Mouse (Mus musculus): ENCODE results near the gene Hgd.

GRCm38 (mm10) chr16:37591551-37591950 lies 11.6 kb downstream of the Hgd start:
- TF ChIP-seq CTCF (IDR thresholded peaks at IDR 0.05; ENCODE audit: borderline replicate concordance, insufficient read depth, low read depth, low read length) (no peak), POLR2A (IDR thresholded peaks at IDR 0.05; ENCODE audit: borderline replicate concordance, insufficient read depth, low read length) (no peak)
